ENCODE assay signal across 9 mouse cellular contexts in genomic region chr9:72448026-72448425, GRCm38 (mm10). TPM values are rescaled to one million over a fixed set of nuclear protein-coding genes. Genes with fewer than 3 reads are reported as not detected.
DNase-seq lines count a peak whose midpoint lies in the region; ATAC-seq lines count a peak whose summit lies in the region.
"Had no signal": no experiment of that assay in that cellular context is flagged by ENCODE, and none has a peak within 500 bp of the region (broad histone marks: within the 10 kb centered on the region; RNA-seq: fewer than 3 reads in every experiment).

No protein-coding gene starts in this region.

- no peak overlapping the region for H3K27ac ChIP-seq in forebrain, embryonic 10.5 days
- no peak overlapping the region for H3K27ac ChIP-seq in forebrain, embryonic 12.5 days
- H3K27ac ChIP-seq: limb, embryonic 12.5 days had no signal

- no peak overlapping the region for H3K4me2 ChIP-seq in forebrain, embryonic 12.5 days
- H3K4me2 ChIP-seq: limb, embryonic 12.5 days had no signal

- ATAC-seq in forebrain, embryonic 12.5 days (ENCODE audit: low FRiP score): no peak

- 64% methylated on average over 8 of the region's 8 CpGs for WGBS in forebrain, embryonic 10.5 days
- 58% methylated on average over 8 of the region's 8 CpGs for WGBS in forebrain, embryonic 12.5 days

- H3K36me3 ChIP-seq in forebrain, embryonic 10.5 days (replicated peaks): peaks cover 100% of the 10 kb centered on the region
- H3K36me3 ChIP-seq in forebrain, embryonic 12.5 days (replicated peaks): peaks cover 63% of the 10 kb centered on the region

- DNase-seq in forebrain, embryonic 10.5 days (ENCODE audit: extremely low spot score, low spot score): peak; percentile 27
- DNase-seq in 416B (ENCODE audit: low read depth): peak; percentile 81
- DNase-seq in adrenal gland, postnatal 10 days: peak; percentile 78
- DNase-seq in gastrocnemius, adult 18-20 months (ENCODE audit: low spot score): peak; percentile 57
- DNase-seq in layer of hippocampus, adult 11-12 months (ENCODE audit: low spot score): peak; percentile 58
- peak; percentile 83 for DNase-seq in lung, postnatal 36 days
- peak; percentile 42 to 59 for DNase-seq in spleen, postnatal 36 days (ENCODE audit: low spot score in 2 of 2)

- no peak overlapping the region for H3K4me3 ChIP-seq in forebrain, embryonic 10.5 days
- H3K4me3 ChIP-seq in forebrain, embryonic 12.5 days (replicated peaks): no peak overlapping the region
- H3K4me3 ChIP-seq: limb, embryonic 12.5 days had no signal

- no peaks in the 10 kb centered on the region for H3K27me3 ChIP-seq in forebrain, embryonic 10.5 days (ENCODE audit: poor library complexity, severe bottlenecking)
- no peaks in the 10 kb centered on the region for H3K27me3 ChIP-seq in forebrain, embryonic 12.5 days
- H3K27me3 ChIP-seq: limb, embryonic 12.5 days had no signal

- no peaks in the 10 kb centered on the region for H3K4me1 ChIP-seq in forebrain, embryonic 10.5 days
- no peaks in the 10 kb centered on the region for H3K4me1 ChIP-seq in forebrain, embryonic 12.5 days
- H3K4me1 ChIP-seq: limb, embryonic 12.5 days had no signal

- H3K9ac ChIP-seq in forebrain, embryonic 12.5 days: no peak overlapping the region
- H3K9ac ChIP-seq: limb, embryonic 12.5 days had no signal

- no peaks in the 10 kb centered on the region for H3K9me3 ChIP-seq in forebrain, embryonic 10.5 days
- no peaks in the 10 kb centered on the region for H3K9me3 ChIP-seq in forebrain, embryonic 12.5 days
- H3K9me3 ChIP-seq: limb, embryonic 12.5 days had no signal

RNA-seq across cellular contexts. Expression of gene Mns1, which starts 10.2 kb away (rescaled TPM):
- 61.8 and 67.6 TPM in 2 replicates for polyA plus RNA-seq in forebrain, embryonic 10.5 days (2016; fragmentation: Nextera tagmentation; extraction: Ambion mirVana)
- 44.7 and 51.6 TPM in 2 replicates for polyA plus RNA-seq in forebrain, embryonic 12.5 days (2016; fragmentation: Nextera tagmentation; extraction: Ambion mirVana)
- total RNA-seq in adrenal gland, postnatal 10 days (2021): 1 to 10 TPM; 3.7 to 3.8 TPM
- under 1 TPM; 0.09 to 0.16 TPM for total RNA-seq in gastrocnemius, adult 18-20 months (2021)

RNA-seq across cellular contexts. Expression of gene Tex9, which starts 44.0 kb away (rescaled TPM):
- 75.5 and 89.5 TPM in 2 replicates for polyA plus RNA-seq in forebrain, embryonic 10.5 days (2016; fragmentation: Nextera tagmentation; extraction: Ambion mirVana)
- 77.6 and 80.9 TPM in 2 replicates for polyA plus RNA-seq in forebrain, embryonic 12.5 days (2016; fragmentation: Nextera tagmentation; extraction: Ambion mirVana)
- total RNA-seq in adrenal gland, postnatal 10 days (2021): 10 to 100 TPM in 1 of 2 experiments, 1 to 10 TPM in 1; 6.5 to 11.1 TPM
- total RNA-seq in gastrocnemius, adult 18-20 months (2021): 1 to 10 TPM; 1.2 to 1.5 TPM

Comparison
In these comparisons a context has a peak if more than half of its experiments do, and no peak if none do; other contexts are left out.
1. DNase-seq: peak in every context shown above with its lines; median percentile 83 in lung, postnatal 36 days; 81 in 416B; 78 in adrenal gland, postnatal 10 days; 58 in layer of hippocampus, adult 11-12 months; 57 in gastrocnemius, adult 18-20 months; 50 in spleen, postnatal 36 days; 27 in forebrain, embryonic 10.5 days.
2. RNA of gene Mns1, which starts 10.2 kb away (total RNA-seq): 3.7 to 3.8 TPM in adrenal gland, postnatal 10 days; 0.09 to 0.16 TPM in gastrocnemius, adult 18-20 months; every median in the first group is over 4 times any median in the second.